Mouse (Mus musculus): ENCODE results near the gene Cbfa2t2.

Cbfa2t2 gene

GRCm38 (mm10) chr2:154426188-154426904 is 9.9 kb upstream of the Cbfa2t2 start:
- DNase-seq, result no peak

- no peak for DNase-seq
These were observed 9.1 kb upstream of the Cbfa2t2 start for GRCm38 (mm10) chr2:154426905-154427852.

- peak; percentile 77 for DNase-seq
These were observed 8.4 kb upstream of the Cbfa2t2 start for GRCm38 (mm10) chr2:154427853-154428360.

- no peak for DNase-seq
These were observed 5.7 kb upstream of the Cbfa2t2 start for GRCm38 (mm10) chr2:154430566-154430965.

- DNase-seq, result no peak
These were observed 3.6 kb upstream of the Cbfa2t2 start for GRCm38 (mm10) chr2:154432696-154433095.

GRCm38 (mm10) chr2:154433391-154433790 is 2.9 kb upstream of the Cbfa2t2 start:
- DNase-seq, result no peak

GRCm38 (mm10) chr2:154434690-154435089 is 1.6 kb upstream of the Cbfa2t2 start:
- no peak for DNase-seq

GRCm38 (mm10) chr2:154436076-154436457 is 214 bp upstream of the Cbfa2t2 start:
- DNase-seq, result peak; percentile 99

GRCm38 (mm10) chr2:154437191-154437527 is 878 bp downstream of the Cbfa2t2 start:
- DNase-seq, result no peak

- no peak for DNase-seq
These were observed 4.2 kb downstream of the Cbfa2t2 start for GRCm38 (mm10) chr2:154440453-154440852.

GRCm38 (mm10) chr2:154447821-154448220 is 11.5 kb downstream of the Cbfa2t2 start:
- DNase-seq, result no peak

GRCm38 (mm10) chr2:154448633-154449032 is 12.4 kb downstream of the Cbfa2t2 start:
- DNase-seq, result no peak

GRCm38 (mm10) chr2:154452951-154453350 is 16.7 kb downstream of the Cbfa2t2 start:
- no peak for DNase-seq

- no peak for DNase-seq
These were observed 17.8 kb downstream of the Cbfa2t2 start for GRCm38 (mm10) chr2:154454099-154454498.

- no peak for DNase-seq
These were observed 18.3 kb downstream of the Cbfa2t2 start for GRCm38 (mm10) chr2:154454605-154455004.

- DNase-seq, result peak; percentile 59
These were observed 19.5 kb downstream of the Cbfa2t2 start for GRCm38 (mm10) chr2:154455776-154456175.

GRCm38 (mm10) chr2:154456621-154457020 is 20.3 kb downstream of the Cbfa2t2 start:
- DNase-seq, result no peak

- no peak for DNase-seq
These were observed 23.0 kb downstream of the Cbfa2t2 start for GRCm38 (mm10) chr2:154459262-154459661.

GRCm38 (mm10) chr2:154459851-154460250 is 23.6 kb downstream of the Cbfa2t2 start:
- peak; percentile 60 for DNase-seq

GRCm38 (mm10) chr2:154463621-154464198 is 27.4 kb downstream of the Cbfa2t2 start:
- DNase-seq, result peak; percentile 20

GRCm38 (mm10) chr2:154465914-154466335 is 29.6 kb downstream of the Cbfa2t2 start:
- no peak for DNase-seq

- DNase-seq, result no peak
These were observed 30.9 kb downstream of the Cbfa2t2 start for GRCm38 (mm10) chr2:154467139-154467538.
